Mouse (Mus musculus) liver, embryonic 15.5 days (tissue): Measurements from ENCODE around the gene H2al1e. TPM values are rescaled to one million over a fixed set of nuclear protein-coding genes. Genes with fewer than 3 reads are reported as not detected.
"Not testable (repeated sequence)": the region's sequence is repeated elsewhere in the genome, so short reads cannot be mapped to it uniquely, and the experiment has no call there.

Source experiments
- ATAC-seq: fragments of 200-750 bp; cut with Nextera tagmentation; 2 replicates; pipeline ENCODE4 v1.8.0; 2017; ENCODE audit warnings: moderate number of reproducible peaks, mild to moderate bottlenecking, moderate library complexity; ENCODE audit not compliant: insufficient read depth
- H3K27ac ChIP-seq: fragments of 300-500 bp; sonication (generic); replicated peaks from 2 replicates; pipeline ENCODE4 v1.5.1; 2015; ENCODE audit warnings: mild to moderate bottlenecking, inconsistent platforms
- H3K27me3 ChIP-seq: fragments of 300-500 bp; sonication (generic); 2 replicates; pipeline ENCODE4 v1.6.1; 2015; ENCODE audit warnings: mild to moderate bottlenecking, inconsistent platforms
- H3K36me3 ChIP-seq: fragments of 300-500 bp; sonication (generic); replicated peaks from 2 replicates; pipeline ENCODE4 v1.6.1; 2015; ENCODE audit warnings: moderate library complexity, mild to moderate bottlenecking, inconsistent platforms
- H3K4me1 ChIP-seq: fragments of 300-500 bp; sonication (generic); replicated peaks from 2 replicates; pipeline ENCODE4 v1.6.1; 2015; ENCODE audit warnings: inconsistent platforms
- H3K4me2 ChIP-seq: fragments of 300-500 bp; sonication (generic); 2 replicates; pipeline ENCODE4 v1.6.1; 2015; ENCODE audit warnings: moderate library complexity, mild to moderate bottlenecking, inconsistent platforms
- H3K4me3 ChIP-seq: fragments of 300-500 bp; sonication (generic); replicated peaks from 2 replicates; pipeline ENCODE4 v1.5.1; 2015; ENCODE audit warnings: mild to moderate bottlenecking, inconsistent platforms
- H3K9ac ChIP-seq: fragments of 300-500 bp; sonication (generic); 2 replicates; pipeline ENCODE4 v1.6.1; 2015; ENCODE audit warnings: moderate library complexity, mild to moderate bottlenecking, inconsistent platforms
- H3K9me3 ChIP-seq: fragments of 300-500 bp; sonication (generic); replicated peaks from 2 replicates; pipeline ENCODE4 v1.6.1; 2016; ENCODE audit warnings: inconsistent platforms
- WGBS: fragments of 180-500 bp; shearing (Covaris S2); methylation state at CpG from one replicate; pipeline ENCODE4 v1.1.7; 2015; ENCODE audit warnings: mixed read lengths; ENCODE audit not compliant: insufficient replicate concordance; 5-methylcytosine and 5-hydroxymethylcytosine counted together
- polyA plus RNA-seq: library from polyadenylated mRNA; unstranded; fragments of >200 nt; fragmentation: Nextera tagmentation; extraction: Ambion mirVana; gene quantifications from 2 replicates; pipeline ENCODE4 v1.2.1, GENCODE M21; 2015

Gene H2al1e
- polyA plus RNA-seq, 1 experiment from 2014 or later = not detected

- no CpG with 5 or more reads among the region's 6 CpGs for WGBS
- not testable (repeated sequence) for ATAC-seq, H3K27me3 ChIP-seq
Measured at GRCm38 (mm10) chrX:11308524-11308923, 3.2 kb upstream of the H2al1e start, which contains the start of gene H2al1d. H2al1d (plus strand) TSS chrX:11308824.

DNA sequence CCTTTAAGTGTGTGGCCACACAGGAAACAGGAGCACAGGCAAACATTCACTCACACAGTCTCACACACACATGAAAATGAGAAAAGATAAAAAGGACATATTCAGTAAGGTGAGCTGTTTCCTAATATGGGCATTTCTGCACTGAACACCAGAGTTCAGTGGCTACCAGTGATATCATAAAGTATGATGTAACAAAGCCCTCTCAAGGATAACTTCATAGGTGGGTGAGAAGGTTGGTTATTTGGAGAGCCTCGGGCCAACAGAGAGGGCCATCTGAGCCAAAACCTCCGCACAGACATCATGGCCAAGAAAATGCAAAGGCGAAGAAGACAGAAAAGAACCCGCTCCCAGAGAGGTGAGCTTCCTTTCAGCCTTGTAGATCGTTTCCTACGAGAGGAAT, 3.1 kb downstream of the H2al1e start, which contains the start of gene H2al1f:
Gene H2al1f (plus strand): TSS at position 301 of the 400 bp plus-strand sequence.
- H3K27ac ChIP-seq, H3K4me1 ChIP-seq, H3K9ac ChIP-seq, H3K9me3 ChIP-seq, H3K4me3 ChIP-seq, H3K36me3 ChIP-seq, H3K4me2 ChIP-seq, H3K27me3 ChIP-seq, ATAC-seq: not testable (repeated sequence)
- no CpG with 5 or more reads among the region's 6 CpGs for whole genome bisulfite sequencing

More at GRCm38 (mm10) chrX:11308524-11308923, 3.2 kb upstream of the H2al1e start, which contains the start of gene H2al1d:
- not testable (repeated sequence) for H3K9me3 ChIP-seq, H3K4me1 ChIP-seq, H3K27ac ChIP-seq, H3K9ac ChIP-seq, H3K36me3 ChIP-seq, H3K4me2 ChIP-seq, H3K4me3 ChIP-seq

GRCm38 (mm10) chrX:11317956-11318355, 6.2 kb downstream of the H2al1e start, which contains the start of gene H2al1g:
H2al1g (plus strand) TSS chrX:11318256.
- H3K4me2 ChIP-seq, ATAC-seq, H3K9ac ChIP-seq, H3K27me3 ChIP-seq, H3K9me3 ChIP-seq, H3K27ac ChIP-seq, H3K36me3 ChIP-seq, H3K4me1 ChIP-seq, H3K4me3 ChIP-seq: not testable (repeated sequence)
- WGBS = no CpG with 5 or more reads among the region's 3 CpGs

- H3K4me2 ChIP-seq, H3K9ac ChIP-seq, H3K27ac ChIP-seq, ATAC-seq, H3K4me3 ChIP-seq, H3K4me1 ChIP-seq, H3K9me3 ChIP-seq, H3K27me3 ChIP-seq, H3K36me3 ChIP-seq: not testable (repeated sequence)
- WGBS = no CpG with 5 or more reads among the region's 6 CpGs
Measured at GRCm38 (mm10) chrX:11321192-11321591, 9.5 kb downstream of the H2al1e start, which contains the start of gene H2al1h. H2al1h (plus strand) TSS chrX:11321492.

DNA sequence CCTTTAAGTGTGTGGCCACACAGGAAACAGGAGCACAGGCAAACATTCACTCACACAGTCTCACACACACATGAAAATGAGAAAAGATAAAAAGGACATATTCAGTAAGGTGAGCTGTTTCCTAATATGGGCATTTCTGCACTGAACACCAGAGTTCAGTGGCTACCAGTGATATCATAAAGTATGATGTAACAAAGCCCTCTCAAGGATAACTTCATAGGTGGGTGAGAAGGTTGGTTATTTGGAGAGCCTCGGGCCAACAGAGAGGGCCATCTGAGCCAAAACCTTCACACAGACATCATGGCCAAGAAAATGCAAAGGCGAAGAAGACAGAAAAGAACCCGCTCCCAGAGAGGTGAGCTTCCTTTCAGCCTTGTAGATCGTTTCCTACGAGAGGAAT, 12.6 kb downstream of the H2al1e start, which contains the start of gene H2al1i:
Gene H2al1i (plus strand): TSS at position 301 of the 400 bp plus-strand sequence.
- not testable (repeated sequence) for H3K4me1 ChIP-seq, H3K36me3 ChIP-seq, H3K4me3 ChIP-seq, H3K9me3 ChIP-seq, H3K27ac ChIP-seq, H3K9ac ChIP-seq, H3K27me3 ChIP-seq, ATAC-seq, H3K4me2 ChIP-seq
- 65% methylated on average over 2 of the region's 5 CpGs for WGBS

- ATAC-seq, H3K4me3 ChIP-seq, H3K27ac ChIP-seq, H3K9ac ChIP-seq, H3K36me3 ChIP-seq, H3K9me3 ChIP-seq, H3K4me1 ChIP-seq, H3K27me3 ChIP-seq, H3K4me2 ChIP-seq: not testable (repeated sequence)
- 47% methylated on average over 2 of the region's 2 CpGs for WGBS
Measured at GRCm38 (mm10) chrX:11327522-11327921, 15.8 kb downstream of the H2al1e start, which contains the start of gene H2al1j. H2al1j (plus strand) TSS chrX:11327822.

DNA sequence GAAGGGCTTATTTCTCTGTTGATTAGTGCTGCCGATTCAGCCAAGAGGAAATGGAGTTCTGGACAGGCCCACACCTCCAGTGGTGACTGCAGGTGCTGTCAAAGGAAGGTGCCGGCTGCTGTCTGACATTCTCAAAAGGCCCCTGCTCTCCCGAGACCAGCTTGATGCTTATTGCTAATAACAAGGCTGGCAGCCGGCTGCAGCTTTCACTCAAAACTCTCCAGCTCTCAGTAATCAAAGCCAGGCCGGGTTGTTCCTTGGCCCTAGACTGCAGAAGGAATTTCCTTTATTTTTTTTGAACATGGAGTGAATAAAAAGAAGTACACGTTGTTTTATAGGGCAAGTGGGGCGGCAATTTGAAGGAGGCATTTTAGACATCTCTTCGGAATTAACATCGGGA, 34.0 kb downstream of the H2al1e start:
- no peak for ATAC-seq
- H3K36me3 ChIP-seq = no peaks in the 10 kb centered on the region
- H3K4me2 ChIP-seq = no peak overlapping the region
- no peak overlapping the region for H3K4me3 ChIP-seq
- H3K9ac ChIP-seq = no peak overlapping the region
- H3K27ac ChIP-seq = no peak overlapping the region
- WGBS = 66% methylated on average over 9 of the region's 9 CpGs
- no peaks in the 10 kb centered on the region for H3K27me3 ChIP-seq
- H3K9me3 ChIP-seq = no peaks in the 10 kb centered on the region
- H3K4me1 ChIP-seq = no peaks in the 10 kb centered on the region

DNA sequence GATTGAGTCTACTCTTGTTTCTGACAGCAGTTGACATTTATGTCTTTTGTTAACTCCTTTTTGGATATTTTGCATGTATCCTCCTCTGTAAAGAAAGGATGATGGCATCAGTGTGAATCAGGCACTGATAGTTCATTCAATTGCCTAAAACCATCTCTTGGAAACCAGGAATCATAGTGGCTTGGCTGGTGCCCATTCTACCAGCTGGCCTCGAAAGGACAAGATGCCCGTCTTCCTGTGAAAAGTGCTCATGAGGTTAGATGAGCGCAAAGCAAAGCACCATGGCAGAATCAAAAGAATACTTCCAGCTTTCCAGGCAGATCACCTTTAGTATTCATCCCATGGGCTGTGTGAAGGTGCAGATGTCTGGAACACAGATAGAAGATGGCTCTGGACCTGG, 35.0 kb downstream of the H2al1e start:
- 72% methylated on average over 3 of the region's 3 CpGs for WGBS
- no peak for ATAC-seq
- no peaks in the 10 kb centered on the region for H3K36me3 ChIP-seq
- H3K9me3 ChIP-seq = no peaks in the 10 kb centered on the region
- no peaks in the 10 kb centered on the region for H3K4me1 ChIP-seq
- no peaks in the 10 kb centered on the region for H3K27me3 ChIP-seq
- H3K4me2 ChIP-seq = no peak overlapping the region
- H3K4me3 ChIP-seq = no peak overlapping the region
- H3K27ac ChIP-seq = no peak overlapping the region
- no peak overlapping the region for H3K9ac ChIP-seq

GRCm38 (mm10) chrX:11360823-11361222, 49.1 kb downstream of the H2al1e start:
- Histone ChIP-seq H3K9ac (no peak overlapping the region), H3K27me3 (no peaks in the 10 kb centered on the region; the same call in 1 of the 2 replicates), H3K36me3 (no peaks in the 10 kb centered on the region), H3K4me2 (no peak overlapping the region), H3K4me3 (no peak overlapping the region), H3K4me1 (no peaks in the 10 kb centered on the region), H3K9me3 (no peaks in the 10 kb centered on the region), H3K27ac (no peak overlapping the region)
- WGBS = 33% methylated on average over 6 of the region's 6 CpGs
- no peak for ATAC-seq

DNA sequence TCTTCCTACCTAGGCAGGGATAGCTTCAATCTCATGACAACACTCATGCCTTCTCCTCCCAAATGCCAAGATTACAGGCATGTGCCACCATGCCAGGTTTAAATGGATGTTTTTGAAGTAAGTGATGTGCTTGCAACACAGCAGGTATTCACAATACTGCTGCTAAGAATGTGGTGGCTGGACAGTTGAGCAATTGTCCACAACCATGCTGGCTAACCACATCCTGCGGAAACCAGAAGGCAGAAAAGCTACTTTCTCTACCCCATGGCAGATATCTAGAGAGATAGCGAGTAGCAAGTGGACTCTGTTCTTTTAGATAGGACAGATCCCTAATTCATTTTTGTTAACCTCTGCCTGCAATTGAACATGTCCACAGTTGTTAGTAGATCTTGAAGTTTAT, 49.5 kb downstream of the H2al1e start:
- Histone ChIP-seq H3K9me3 (no peaks in the 10 kb centered on the region), H3K4me1 (no peaks in the 10 kb centered on the region), H3K27ac (no peak overlapping the region), H3K36me3 (no peaks in the 10 kb centered on the region), H3K27me3 (no peaks in the 10 kb centered on the region; the same call in 1 of the 2 replicates), H3K9ac (no peak overlapping the region), H3K4me2 (no peak overlapping the region), H3K4me3 (no peak overlapping the region)
- 28% methylated on average over 2 of the region's 2 CpGs for WGBS
- ATAC-seq = no peak
